Mouse (Mus musculus): Measurements from ENCODE around the gene Olfr545. TPM values are rescaled to one million over a fixed set of nuclear protein-coding genes. Genes with fewer than 3 reads are reported as not detected.

Olfr545 gene
- polyA plus RNA-seq, 1 experiment, result not detected

GRCm38 (mm10) chr7:102458618-102459380 lies 40.6 kb downstream of the Olfr545 start:
- Histone ChIP-seq H3K4me3 (ENCODE audit: low read depth, low read length) (no peak overlapping the region), H3K27ac (ENCODE audit: insufficient read depth, low read depth, low read length) (no peak overlapping the region), H3K4me1 (ENCODE audit: control insufficient read depth, insufficient read depth, insufficient read length, low read length) (no peaks in the 10 kb centered on the region), H3K27me3 (ENCODE audit: control insufficient read depth, insufficient read depth, low read length) (no peaks in the 10 kb centered on the region), H3K36me3 (ENCODE audit: control insufficient read depth, insufficient read depth, low read length) (peaks cover 59% of the 10 kb centered on the region)
- WGBS, result 86% methylated on average over 5 of the region's 5 CpGs
- TF ChIP-seq POLR2A (IDR thresholded peaks at IDR 0.05; ENCODE audit: low read depth, low read length) (no peak), CTCF (IDR thresholded peaks at IDR 0.05; ENCODE audit: extremely low read depth, insufficient read length, insufficient replicate concordance, low read depth, low read length) (no peak)

- H3K27me3 ChIP-seq (ENCODE audit: control insufficient read depth, insufficient read depth, low read length), result no peaks in the 10 kb centered on the region
- peaks cover 28% of the 10 kb centered on the region for H3K36me3 ChIP-seq (ENCODE audit: control insufficient read depth, insufficient read depth, low read length)
- WGBS, result 91% methylated on average over 9 of the region's 9 CpGs
- no peak for TF ChIP-seq POLR2A (IDR thresholded peaks at IDR 0.05; ENCODE audit: low read depth, low read length)
- TF ChIP-seq CTCF (IDR thresholded peaks at IDR 0.05; ENCODE audit: extremely low read depth, insufficient read length, insufficient replicate concordance, low read depth, low read length), result no peak
- 0 out of 2 replicates have a peak, but pooled peaks cover 2% of the 10 kb centered on the region for H3K4me1 ChIP-seq (ENCODE audit: control insufficient read depth, insufficient read depth, insufficient read length, low read length)
- H3K4me3 ChIP-seq (ENCODE audit: low read depth, low read length), result no peak overlapping the region
- no peak overlapping the region for H3K27ac ChIP-seq (ENCODE audit: insufficient read depth, low read depth, low read length)
These were observed 52.9 kb downstream of the Olfr545 start for GRCm38 (mm10) chr7:102446438-102446837.

GRCm38 (mm10) chr7:102444301-102444700 lies 55.1 kb downstream of the Olfr545 start:
- 63% methylated on average over 2 of the region's 2 CpGs for WGBS
- H3K4me3 ChIP-seq (ENCODE audit: low read depth, low read length), result no peak overlapping the region
- TF ChIP-seq CTCF (IDR thresholded peaks at IDR 0.05; ENCODE audit: extremely low read depth, insufficient read length, insufficient replicate concordance, low read depth, low read length) (no peak), POLR2A (IDR thresholded peaks at IDR 0.05; ENCODE audit: low read depth, low read length) (no peak)

GRCm38 (mm10) chr7:102442432-102442831 lies 56.9 kb downstream of the Olfr545 start:
- no peak for TF ChIP-seq POLR2A (IDR thresholded peaks at IDR 0.05; ENCODE audit: low read depth, low read length)
- no peak for TF ChIP-seq CTCF (IDR thresholded peaks at IDR 0.05; ENCODE audit: extremely low read depth, insufficient read length, insufficient replicate concordance, low read depth, low read length)
- Histone ChIP-seq H3K27ac (ENCODE audit: insufficient read depth, low read depth, low read length) (no peak overlapping the region), H3K4me1 (ENCODE audit: control insufficient read depth, insufficient read depth, insufficient read length, low read length) (0 out of 2 replicates have a peak, but pooled peaks cover 2% of the 10 kb centered on the region), H3K4me3 (ENCODE audit: low read depth, low read length) (peak overlapping the region; percentile 94), H3K27me3 (ENCODE audit: control insufficient read depth, insufficient read depth, low read length) (no peaks in the 10 kb centered on the region), H3K36me3 (ENCODE audit: control insufficient read depth, insufficient read depth, low read length) (peaks cover 8% of the 10 kb centered on the region)
- WGBS, result 0% methylated on average over 4 of the region's 4 CpGs

More at GRCm38 (mm10) chr7:102444301-102444700, 55.1 kb downstream of the Olfr545 start:
- no peaks in the 10 kb centered on the region for H3K27me3 ChIP-seq (ENCODE audit: control insufficient read depth, insufficient read depth, low read length)
- 0 out of 2 replicates have a peak, but pooled peaks cover 2% of the 10 kb centered on the region for H3K4me1 ChIP-seq (ENCODE audit: control insufficient read depth, insufficient read depth, insufficient read length, low read length)
- no peak overlapping the region for H3K27ac ChIP-seq (ENCODE audit: insufficient read depth, low read depth, low read length)
- peaks cover 15% of the 10 kb centered on the region for H3K36me3 ChIP-seq (ENCODE audit: control insufficient read depth, insufficient read depth, low read length)

GRCm38 (mm10) chr7:102441657-102442391 lies 57.5 kb downstream of the Olfr545 start, which contains the start of gene Rrm1:
Gene Rrm1, plus strand, starts transcription at chr7:102441695.
- TF ChIP-seq POLR2A (IDR thresholded peaks at IDR 0.05; ENCODE audit: low read depth, low read length) (0 out of 2 replicates have a peak, but pooled peaks have one; percentile 21), CTCF (IDR thresholded peaks at IDR 0.05; ENCODE audit: extremely low read depth, insufficient read length, insufficient replicate concordance, low read depth, low read length) (no peak)
- peak within 1 kb of the TSS; percentile 50; the same call in 1 of the 2 replicates for H3K27ac ChIP-seq (ENCODE audit: insufficient read depth, low read depth, low read length)

More at GRCm38 (mm10) chr7:102441657-102442391, 57.5 kb downstream of the Olfr545 start, which contains the start of gene Rrm1:
- Histone ChIP-seq H3K27me3 (ENCODE audit: control insufficient read depth, insufficient read depth, low read length) (no peaks in the 10 kb centered on the region), H3K36me3 (ENCODE audit: control insufficient read depth, insufficient read depth, low read length) (peaks cover 6% of the 10 kb centered on the region), H3K4me3 (ENCODE audit: low read depth, low read length) (peak within 1 kb of the TSS; percentile 94), H3K4me1 (ENCODE audit: control insufficient read depth, insufficient read depth, insufficient read length, low read length) (0 out of 2 replicates have a peak, but pooled peaks cover 2% of the 10 kb centered on the region)
- WGBS, result under 1% methylated on average over 56 of the region's 56 CpGs

Other genes starting within 250 kb of the Olfr545 start
- gene Rhog, start 243.5 kb downstream of the Olfr545 start, polyA plus RNA-seq (2012; rRNA removed), result 74.5 and 165 TPM in 2 replicates
- gene Stim1, start 231.8 kb downstream of the Olfr545 start, polyA plus RNA-seq (2012; rRNA removed), result 20.7 and 21.6 TPM in 2 replicates
- gene Rrm1, start 57.9 kb downstream of the Olfr545 start, polyA plus RNA-seq (2012; rRNA removed), result 2.2 and 4.0 TPM in 2 replicates
- not detected in 2 replicates for gene Olfr543, start 17.9 kb downstream of the Olfr545 start, polyA plus RNA-seq (2012; rRNA removed)
- gene Olfr544, start 11.3 kb downstream of the Olfr545 start, polyA plus RNA-seq (2012; rRNA removed), result not detected in 2 replicates
- not detected in 2 replicates for gene Olfr547, start 35.2 kb upstream of the Olfr545 start, polyA plus RNA-seq (2012; rRNA removed)
- not detected in 2 replicates for gene Olfr548-ps1, start 41.3 kb upstream of the Olfr545 start, polyA plus RNA-seq (2012; rRNA removed)
- gene Olfr549, start 50.3 kb upstream of the Olfr545 start, polyA plus RNA-seq (2012; rRNA removed), result not detected in 2 replicates
- gene Trim21, start 65.9 kb upstream of the Olfr545 start, polyA plus RNA-seq (2012; rRNA removed), result 1.6 and 2.0 TPM in 2 replicates
- gene Olfr550, start 71.9 kb upstream of the Olfr545 start, polyA plus RNA-seq (2012; rRNA removed), result not detected in 2 replicates
- gene Olfr551, start 92.3 kb upstream of the Olfr545 start, polyA plus RNA-seq (2012; rRNA removed), result not detected in 2 replicates
- not detected in 2 replicates for gene Olfr552, start 98.2 kb upstream of the Olfr545 start, polyA plus RNA-seq (2012; rRNA removed)
- gene Olfr553, start 118.6 kb upstream of the Olfr545 start, polyA plus RNA-seq (2012; rRNA removed), result not detected in 2 replicates
- not detected in 2 replicates for gene Olfr554, start 138.9 kb upstream of the Olfr545 start, polyA plus RNA-seq (2012; rRNA removed)
- gene Olfr555, start 159.2 kb upstream of the Olfr545 start, polyA plus RNA-seq (2012; rRNA removed), result not detected in 2 replicates
- not detected in 2 replicates for gene Olfr556, start 165.3 kb upstream of the Olfr545 start, polyA plus RNA-seq (2012; rRNA removed)
- gene Trim68, start 187.8 kb upstream of the Olfr545 start, polyA plus RNA-seq (2012; rRNA removed), result 1.7 and 2.2 TPM in 2 replicates
- gene Olfr557, start 196.3 kb upstream of the Olfr545 start, polyA plus RNA-seq (2012; rRNA removed), result not detected in 2 replicates
- 0.11 and 0.63 TPM in 2 replicates for gene Olfr558, start 202.6 kb upstream of the Olfr545 start, polyA plus RNA-seq (2012; rRNA removed)
- gene Olfr33, start 219.5 kb upstream of the Olfr545 start, polyA plus RNA-seq (2012; rRNA removed), result not detected in 2 replicates
- gene Olfr559, start 227.9 kb upstream of the Olfr545 start, polyA plus RNA-seq (2012; rRNA removed), result not detected in 2 replicates

All from small intestine, adult 2 months (tissue).